Mouse (Mus musculus): ENCODE measurements around the gene Rasgrf2. TPM values are rescaled to one million over a fixed set of nuclear protein-coding genes. Genes with fewer than 3 reads are reported as not detected.
"Not testable (repeated sequence)": the region's sequence is repeated elsewhere in the genome, so short reads cannot be mapped to it uniquely, and the experiment has no call there.

The Rasgrf2 gene
- 1.5 and 2.0 TPM in 2 replicates for polyA plus RNA-seq (2014; fragmentation: Nextera tagmentation; extraction: Ambion mirVana)

GRCm38 (mm10) chr13:92131384-92132150, at the start of gene Rasgrf2:
TSS of gene Rasgrf2 (minus strand) at chr13:92131656.
- Histone ChIP-seq H3K9ac (ENCODE audit: low read length) (peak within 1 kb of the TSS; percentile 60), H3K4me3 (ENCODE audit: low read depth, low read length) (peak within 1 kb of the TSS; percentile 49), H3K9me3 (replicated peaks; ENCODE audit: control insufficient read depth, low read length) (no peaks in the 10 kb centered on the region), H3K4me2 (ENCODE audit: low read length) (peak within 1 kb of the TSS; percentile 94), H3K27me3 (replicated peaks; ENCODE audit: control insufficient read depth, insufficient read depth, low read length) (peaks cover 8% of the 10 kb centered on the region), H3K4me1 (ENCODE audit: control insufficient read depth, insufficient read depth, low read length) (no peaks in the 10 kb centered on the region), H3K36me3 (ENCODE audit: control insufficient read depth, insufficient read depth, low read length) (no peaks in the 10 kb centered on the region), H3K27ac (ENCODE audit: low read depth, low read length) (no peak within 1 kb of the TSS)
- WGBS = under 1% methylated on average over 63 of the region's 70 CpGs
- DNase-seq (ENCODE audit: low spot score) (peak; percentile 76), ATAC-seq (peak; percentile 95)

GRCm38 (mm10) chr13:92172686-92173085, 41.2 kb upstream of the Rasgrf2 start:
- H3K9me3 ChIP-seq (replicated peaks; ENCODE audit: control insufficient read depth, low read length); H3K36me3 ChIP-seq (ENCODE audit: control insufficient read depth, insufficient read depth, low read length); DNase-seq (ENCODE audit: low spot score); H3K27ac ChIP-seq (ENCODE audit: low read depth, low read length); H3K4me3 ChIP-seq (ENCODE audit: low read depth, low read length); H3K4me1 ChIP-seq (ENCODE audit: control insufficient read depth, insufficient read depth, low read length); H3K9ac ChIP-seq (ENCODE audit: low read length); H3K27me3 ChIP-seq (replicated peaks; ENCODE audit: control insufficient read depth, insufficient read depth, low read length); H3K4me2 ChIP-seq (ENCODE audit: low read length); ATAC-seq: not testable (repeated sequence)
- WGBS = 77% methylated on average over 8 of the region's 8 CpGs

- Histone ChIP-seq H3K4me2 (ENCODE audit: low read length) (no peak overlapping the region), H3K36me3 (ENCODE audit: control insufficient read depth, insufficient read depth, low read length) (no peaks in the 10 kb centered on the region), H3K4me1 (ENCODE audit: control insufficient read depth, insufficient read depth, low read length) (no peaks in the 10 kb centered on the region), H3K9ac (ENCODE audit: low read length) (no peak overlapping the region), H3K4me3 (ENCODE audit: low read depth, low read length) (no peak overlapping the region), H3K27me3 (replicated peaks; ENCODE audit: control insufficient read depth, insufficient read depth, low read length) (no peaks in the 10 kb centered on the region), H3K27ac (ENCODE audit: low read depth, low read length) (no peak overlapping the region), H3K9me3 (replicated peaks; ENCODE audit: control insufficient read depth, low read length) (0 out of 2 replicates have a peak, but pooled peaks cover 5% of the 10 kb centered on the region)
- WGBS = 79% methylated on average over 3 of the region's 3 CpGs
- DNase-seq (ENCODE audit: low spot score) (no peak), ATAC-seq (no peak)
Observed at GRCm38 (mm10) chr13:92150551-92150950, 19.1 kb upstream of the Rasgrf2 start.

GRCm38 (mm10) chr13:92148858-92149257, 17.4 kb upstream of the Rasgrf2 start:
- 93% methylated on average over 4 of the region's 4 CpGs for whole genome bisulfite sequencing

GRCm38 (mm10) chr13:92134792-92135191, 3.3 kb upstream of the Rasgrf2 start:
- H3K4me3 ChIP-seq (ENCODE audit: low read depth, low read length) = no peak overlapping the region
- H3K4me1 ChIP-seq (ENCODE audit: control insufficient read depth, insufficient read depth, low read length) = no peaks in the 10 kb centered on the region
- H3K27ac ChIP-seq (ENCODE audit: low read depth, low read length) = no peak overlapping the region
- no peak overlapping the region for H3K4me2 ChIP-seq (ENCODE audit: low read length)
- ATAC-seq (no peak), DNase-seq (ENCODE audit: low spot score) (no peak)
- H3K27me3 ChIP-seq (replicated peaks; ENCODE audit: control insufficient read depth, insufficient read depth, low read length) = peaks cover 8% of the 10 kb centered on the region
- no peaks in the 10 kb centered on the region for H3K9me3 ChIP-seq (replicated peaks; ENCODE audit: control insufficient read depth, low read length)
- H3K9ac ChIP-seq (ENCODE audit: low read length) = no peak overlapping the region
- H3K36me3 ChIP-seq (ENCODE audit: control insufficient read depth, insufficient read depth, low read length) = no peaks in the 10 kb centered on the region
- WGBS = 90% methylated on average over 3 of the region's 3 CpGs

More at GRCm38 (mm10) chr13:92148858-92149257, 17.4 kb upstream of the Rasgrf2 start:
- Histone ChIP-seq H3K9ac (ENCODE audit: low read length) (no peak overlapping the region), H3K36me3 (ENCODE audit: control insufficient read depth, insufficient read depth, low read length) (no peaks in the 10 kb centered on the region), H3K4me1 (ENCODE audit: control insufficient read depth, insufficient read depth, low read length) (no peaks in the 10 kb centered on the region), H3K4me3 (ENCODE audit: low read depth, low read length) (no peak overlapping the region), H3K4me2 (ENCODE audit: low read length) (no peak overlapping the region), H3K27me3 (replicated peaks; ENCODE audit: control insufficient read depth, insufficient read depth, low read length) (no peaks in the 10 kb centered on the region), H3K27ac (ENCODE audit: low read depth, low read length) (no peak overlapping the region), H3K9me3 (replicated peaks; ENCODE audit: control insufficient read depth, low read length) (peaks cover 12% of the 10 kb centered on the region)
- DNase-seq (ENCODE audit: low spot score) (no peak), ATAC-seq (no peak)

- Histone ChIP-seq H3K36me3 (ENCODE audit: control insufficient read depth, insufficient read depth, low read length) (no peaks in the 10 kb centered on the region), H3K27ac (ENCODE audit: low read depth, low read length) (no peak overlapping the region), H3K9ac (ENCODE audit: low read length) (no peak overlapping the region), H3K4me3 (ENCODE audit: low read depth, low read length) (no peak overlapping the region), H3K4me1 (ENCODE audit: control insufficient read depth, insufficient read depth, low read length) (no peaks in the 10 kb centered on the region), H3K9me3 (replicated peaks; ENCODE audit: control insufficient read depth, low read length) (no peaks in the 10 kb centered on the region), H3K27me3 (replicated peaks; ENCODE audit: control insufficient read depth, insufficient read depth, low read length) (peaks cover 8% of the 10 kb centered on the region), H3K4me2 (ENCODE audit: low read length) (no peak overlapping the region)
- 70% methylated on average over 2 of the region's 2 CpGs for WGBS
- DNase-seq (ENCODE audit: low spot score) = no peak
- ATAC-seq = no peak
Observed at GRCm38 (mm10) chr13:92132599-92132998, 1.1 kb upstream of the Rasgrf2 start.

- Histone ChIP-seq H3K27ac (ENCODE audit: low read depth, low read length) (no peak overlapping the region), H3K9me3 (replicated peaks; ENCODE audit: control insufficient read depth, low read length) (no peaks in the 10 kb centered on the region), H3K27me3 (replicated peaks; ENCODE audit: control insufficient read depth, insufficient read depth, low read length) (peaks cover 8% of the 10 kb centered on the region), H3K4me1 (ENCODE audit: control insufficient read depth, insufficient read depth, low read length) (no peaks in the 10 kb centered on the region), H3K4me3 (ENCODE audit: low read depth, low read length) (peak overlapping the region; percentile 49), H3K36me3 (ENCODE audit: control insufficient read depth, insufficient read depth, low read length) (no peaks in the 10 kb centered on the region), H3K9ac (ENCODE audit: low read length) (peak overlapping the region; percentile 60), H3K4me2 (ENCODE audit: low read length) (peak overlapping the region; percentile 94)
- WGBS = 10% methylated on average over 19 of the region's 22 CpGs
- ATAC-seq (peak; percentile 3; the same call in 1 of the 2 replicates), DNase-seq (ENCODE audit: low spot score) (peak; percentile 8)
Observed at GRCm38 (mm10) chr13:92130994-92131383, 467 bp downstream of the Rasgrf2 start.

GRCm38 (mm10) chr13:92129877-92130276, 1.6 kb downstream of the Rasgrf2 start:
- Histone ChIP-seq H3K36me3 (ENCODE audit: control insufficient read depth, insufficient read depth, low read length) (no peaks in the 10 kb centered on the region), H3K4me1 (ENCODE audit: control insufficient read depth, insufficient read depth, low read length) (no peaks in the 10 kb centered on the region), H3K27ac (ENCODE audit: low read depth, low read length) (no peak overlapping the region), H3K4me2 (ENCODE audit: low read length) (no peak overlapping the region), H3K9me3 (replicated peaks; ENCODE audit: control insufficient read depth, low read length) (no peaks in the 10 kb centered on the region), H3K27me3 (replicated peaks; ENCODE audit: control insufficient read depth, insufficient read depth, low read length) (peaks cover 8% of the 10 kb centered on the region), H3K4me3 (ENCODE audit: low read depth, low read length) (no peak overlapping the region), H3K9ac (ENCODE audit: low read length) (no peak overlapping the region)
- WGBS = 90% methylated on average over 4 of the region's 4 CpGs
- DNase-seq (ENCODE audit: low spot score) (no peak), ATAC-seq (no peak)

GRCm38 (mm10) chr13:92125902-92126301, 5.6 kb downstream of the Rasgrf2 start:
- DNase-seq (ENCODE audit: low spot score) (no peak), ATAC-seq (no peak)
- Histone ChIP-seq H3K4me2 (ENCODE audit: low read length) (no peak overlapping the region), H3K27ac (ENCODE audit: low read depth, low read length) (no peak overlapping the region), H3K27me3 (replicated peaks; ENCODE audit: control insufficient read depth, insufficient read depth, low read length) (peaks cover 1% of the 10 kb centered on the region), H3K9ac (ENCODE audit: low read length) (no peak overlapping the region), H3K4me1 (ENCODE audit: control insufficient read depth, insufficient read depth, low read length) (no peaks in the 10 kb centered on the region), H3K4me3 (ENCODE audit: low read depth, low read length) (no peak overlapping the region), H3K36me3 (ENCODE audit: control insufficient read depth, insufficient read depth, low read length) (no peaks in the 10 kb centered on the region), H3K9me3 (replicated peaks; ENCODE audit: control insufficient read depth, low read length) (no peaks in the 10 kb centered on the region)
- WGBS = 91% methylated on average over 5 of the region's 5 CpGs

All from forebrain, embryonic 14.5 days (tissue).